Mouse (Mus musculus) embryonic facial prominence, embryonic 10.5 days (tissue): ENCODE results near the gene Btg2. TPM values are rescaled to one million over a fixed set of nuclear protein-coding genes. Genes with fewer than 3 reads are reported as not detected.

Experiments used
- DNase-seq: peaks from one replicate; pipeline ENCODE4 v3.0.0-alpha.2; 2017; ENCODE audit warnings: low spot score
- H3K27ac ChIP-seq: fragments of 300-500 bp; sonication (generic); replicated peaks from 2 replicates; pipeline ENCODE4 v1.5.1; 2016; ENCODE audit warnings: mild to moderate bottlenecking
- H3K27me3 ChIP-seq: fragments of 300-500 bp; sonication (generic); replicated peaks from 2 replicates; pipeline ENCODE4 v1.6.1; 2016; ENCODE audit warnings: low read depth, mild to moderate bottlenecking; ENCODE audit not compliant: poor library complexity, severe bottlenecking
- H3K36me3 ChIP-seq: fragments of 300-500 bp; sonication (generic); replicated peaks from 2 replicates; pipeline ENCODE4 v1.6.1; 2016; ENCODE audit warnings: mild to moderate bottlenecking, moderate library complexity
- H3K4me1 ChIP-seq: fragments of 300-500 bp; sonication (generic); 2 replicates; pipeline ENCODE4 v1.6.1; 2016
- H3K4me3 ChIP-seq: fragments of 300-500 bp; sonication (generic); 2 replicates; pipeline ENCODE4 v1.5.1; 2016; ENCODE audit warnings: mild to moderate bottlenecking, moderate library complexity
- H3K9me3 ChIP-seq: fragments of 300-500 bp; sonication (generic); 2 replicates; pipeline ENCODE4 v1.6.1; 2016; ENCODE audit warnings: mild to moderate bottlenecking
- WGBS: fragments of 180-500 bp; shearing (Covaris S2); methylation state at CpG from one replicate; pipeline ENCODE4 v1.1.7; 2016; 5-methylcytosine and 5-hydroxymethylcytosine counted together
- polyA plus RNA-seq: library from polyadenylated mRNA; unstranded; fragments of >200 nt; fragmentation: Nextera tagmentation; extraction: Ambion mirVana; gene quantifications from 2 replicates; pipeline ENCODE4 v1.2.1, GENCODE M21; 2016

Gene Btg2
- polyA plus RNA-seq, 1 experiment from 2014 or later = 32.5 TPM

- DNase-seq = no peak
- Histone ChIP-seq H3K9me3 (no peaks in the 10 kb centered on the region), H3K27me3 (peaks cover 10% of the 10 kb centered on the region), H3K27ac (no peak overlapping the region), H3K4me3 (no peak overlapping the region), H3K4me1 (peaks cover 69% of the 10 kb centered on the region), H3K36me3 (peaks cover 27% of the 10 kb centered on the region)
- 84% methylated on average over 6 of the region's 6 CpGs for WGBS
Measured at GRCm38 (mm10) chr1:134073061-134073564, 5.8 kb downstream of the Btg2 start.

- H3K27ac ChIP-seq = peak overlapping the region; percentile 66
- peaks cover 70% of the 10 kb centered on the region for H3K4me1 ChIP-seq
- 45% methylated on average over 10 of the region's 10 CpGs for WGBS
- H3K4me3 ChIP-seq = no peak overlapping the region
- peaks cover 20% of the 10 kb centered on the region for H3K36me3 ChIP-seq
- H3K9me3 ChIP-seq = no peaks in the 10 kb centered on the region
- DNase-seq = no peak
- no peaks in the 10 kb centered on the region for H3K27me3 ChIP-seq
Measured at GRCm38 (mm10) chr1:134071411-134072018, 7.4 kb downstream of the Btg2 start.

- WGBS = 76% methylated on average over 8 of the region's 8 CpGs
- H3K4me3 ChIP-seq = no peak overlapping the region
- no peaks in the 10 kb centered on the region for H3K9me3 ChIP-seq
- H3K27ac ChIP-seq = peak overlapping the region; percentile 66; the same call in 1 of the 2 replicates
- peaks cover 7% of the 10 kb centered on the region for H3K36me3 ChIP-seq
- DNase-seq = no peak
- peaks cover 71% of the 10 kb centered on the region for H3K4me1 ChIP-seq
- no peaks in the 10 kb centered on the region for H3K27me3 ChIP-seq
Measured at GRCm38 (mm10) chr1:134070099-134070669, 8.7 kb downstream of the Btg2 start.

- Histone ChIP-seq H3K27ac (peak overlapping the region; percentile 94), H3K9me3 (no peaks in the 10 kb centered on the region), H3K4me1 (peaks cover 87% of the 10 kb centered on the region), H3K27me3 (peaks cover 7% of the 10 kb centered on the region; the same call in 1 of the 2 replicates), H3K36me3 (no peaks in the 10 kb centered on the region), H3K4me3 (0 out of 2 replicates have a peak overlapping the region, but pooled peaks have one; percentile 1)
- peak; percentile 71 for DNase-seq
- WGBS = 16% methylated on average over 8 of the region's 8 CpGs
Measured at GRCm38 (mm10) chr1:134067143-134067619, 11.7 kb downstream of the Btg2 start.

GRCm38 (mm10) chr1:134066554-134066953, 12.4 kb downstream of the Btg2 start:
- 58% methylated on average over 3 of the region's 3 CpGs for WGBS
- H3K27me3 ChIP-seq = peaks cover 11% of the 10 kb centered on the region; the same call in 1 of the 2 replicates
- peaks cover 88% of the 10 kb centered on the region for H3K4me1 ChIP-seq
- no peak for DNase-seq
- H3K27ac ChIP-seq = peak overlapping the region; percentile 94
- H3K9me3 ChIP-seq = no peaks in the 10 kb centered on the region
- H3K4me3 ChIP-seq = no peak overlapping the region
- no peaks in the 10 kb centered on the region for H3K36me3 ChIP-seq

- 62% methylated on average over 4 of the region's 4 CpGs for WGBS
- peak overlapping the region; percentile 94 for H3K27ac ChIP-seq
- no peaks in the 10 kb centered on the region for H3K36me3 ChIP-seq
- H3K4me3 ChIP-seq = no peak overlapping the region
- H3K27me3 ChIP-seq = peaks cover 11% of the 10 kb centered on the region; the same call in 1 of the 2 replicates
- H3K4me1 ChIP-seq = peaks cover 88% of the 10 kb centered on the region
- no peaks in the 10 kb centered on the region for H3K9me3 ChIP-seq
- DNase-seq = no peak
Measured at GRCm38 (mm10) chr1:134065241-134065809, 13.6 kb downstream of the Btg2 start.

GRCm38 (mm10) chr1:134064296-134064831, 14.6 kb downstream of the Btg2 start:
- H3K27ac ChIP-seq = peak overlapping the region; percentile 94
- H3K27me3 ChIP-seq = peaks cover 11% of the 10 kb centered on the region; the same call in 1 of the 2 replicates
- no peak for DNase-seq
- H3K4me3 ChIP-seq = peak overlapping the region; percentile 44
- no peaks in the 10 kb centered on the region for H3K9me3 ChIP-seq
- peaks cover 87% of the 10 kb centered on the region for H3K4me1 ChIP-seq
- H3K36me3 ChIP-seq = no peaks in the 10 kb centered on the region
- WGBS = 87% methylated on average over 2 of the region's 2 CpGs

- no peak for DNase-seq
- peaks cover 11% of the 10 kb centered on the region; the same call in 1 of the 2 replicates for H3K27me3 ChIP-seq
- no peaks in the 10 kb centered on the region for H3K36me3 ChIP-seq
- WGBS = 12% methylated on average over 9 of the region's 9 CpGs
- peak overlapping the region; percentile 44 for H3K4me3 ChIP-seq
- peak overlapping the region; percentile 94 for H3K27ac ChIP-seq
- no peaks in the 10 kb centered on the region for H3K9me3 ChIP-seq
- H3K4me1 ChIP-seq = peaks cover 90% of the 10 kb centered on the region
Measured at GRCm38 (mm10) chr1:134063773-134064125, 15.2 kb downstream of the Btg2 start.

- Histone ChIP-seq H3K4me1 (peaks cover 91% of the 10 kb centered on the region), H3K27me3 (peaks cover 11% of the 10 kb centered on the region; the same call in 1 of the 2 replicates), H3K4me3 (peak overlapping the region; percentile 44), H3K9me3 (no peaks in the 10 kb centered on the region), H3K36me3 (no peaks in the 10 kb centered on the region), H3K27ac (peak overlapping the region; percentile 94)
- peak; percentile 83 for DNase-seq
- WGBS = 1% methylated on average over 33 of the region's 33 CpGs
Measured at GRCm38 (mm10) chr1:134063086-134063772, 15.7 kb downstream of the Btg2 start.

- H3K9me3 ChIP-seq = no peaks in the 10 kb centered on the region
- peaks cover 86% of the 10 kb centered on the region for H3K4me1 ChIP-seq
- no peaks in the 10 kb centered on the region for H3K36me3 ChIP-seq
- H3K27ac ChIP-seq = peak overlapping the region; percentile 94
- H3K4me3 ChIP-seq = peak overlapping the region; percentile 44
- 6% methylated on average over 11 of the region's 11 CpGs for WGBS
- peak; percentile 64 for DNase-seq
- H3K27me3 ChIP-seq = peaks cover 11% of the 10 kb centered on the region; the same call in 1 of the 2 replicates
Measured at GRCm38 (mm10) chr1:134062411-134063085, 16.4 kb downstream of the Btg2 start.

GRCm38 (mm10) chr1:134061915-134062314, 17.0 kb downstream of the Btg2 start:
- no peaks in the 10 kb centered on the region for H3K9me3 ChIP-seq
- H3K27ac ChIP-seq = peak overlapping the region; percentile 94
- H3K4me3 ChIP-seq = peak overlapping the region; percentile 58; the same call in 1 of the 2 replicates
- no peak for DNase-seq
- H3K4me1 ChIP-seq = peaks cover 80% of the 10 kb centered on the region
- no peaks in the 10 kb centered on the region for H3K36me3 ChIP-seq
- WGBS = 56% methylated on average over 3 of the region's 3 CpGs
- H3K27me3 ChIP-seq = peaks cover 11% of the 10 kb centered on the region; the same call in 1 of the 2 replicates
